8 mouse cellular contexts compared by ENCODE assay signal in the genomic region with DNA sequence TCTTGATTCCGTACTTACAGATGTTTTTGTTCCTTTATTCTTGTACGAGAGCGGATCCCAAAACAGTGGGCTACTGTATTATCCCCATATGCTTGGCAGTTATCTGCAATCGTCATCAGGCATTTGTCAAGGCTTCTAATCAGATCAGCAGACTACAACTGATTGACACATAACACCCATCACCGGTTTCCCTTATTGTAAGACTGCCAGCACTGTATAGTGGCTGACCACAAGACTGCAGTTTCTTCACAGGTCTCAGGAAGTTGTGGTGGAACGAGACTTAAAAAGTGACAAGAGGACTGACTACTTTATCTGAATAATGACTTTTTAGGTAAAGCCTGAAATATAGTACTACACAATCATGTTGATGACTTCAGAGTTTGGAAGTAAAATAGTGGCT. TPM values are rescaled to one million over a fixed set of nuclear protein-coding genes. Genes with fewer than 3 reads are reported as not detected.
A peak's percentile ranks its signal among the peaks of the same experiment; 100 is the strongest.
DNase-seq lines count a peak whose midpoint lies in the region; ATAC-seq and TF ChIP-seq lines count a peak whose summit lies in the region.

No protein-coding gene starts in this region.

- H3K27me3 ChIP-seq in CH12.LX (replicated peaks) = no peaks in the 10 kb centered on the region
- no peaks in the 10 kb centered on the region for H3K27me3 ChIP-seq in forebrain, embryonic 15.5 days
- no peaks in the 10 kb centered on the region for H3K27me3 ChIP-seq in lung, postnatal 0 days (replicated peaks; ENCODE audit: insufficient read depth, low read length)

- ATAC-seq in forebrain, embryonic 15.5 days (replicated peaks) = no peak
- ATAC-seq in lung, postnatal 0 days = no peak

- peaks cover 0 to 33% of the 10 kb centered on the region in 2 experiments; a peak in 2 of 4 replicates for H3K4me1 ChIP-seq in CH12.LX (ENCODE audit: control insufficient read depth in 1 of 2, insufficient read depth in 2 of 2)
- peaks cover 26% of the 10 kb centered on the region for H3K4me1 ChIP-seq in forebrain, embryonic 15.5 days
- peaks cover 5% of the 10 kb centered on the region; the same call in 1 of the 2 replicates for H3K4me1 ChIP-seq in lung, postnatal 0 days (ENCODE audit: insufficient read depth, low read depth, low read length)

- peak overlapping the region; percentile 78 to 84 (median 80) for H3K4me3 ChIP-seq in CH12.LX (replicated peaks in 1 of 3; ENCODE audit: low read depth in 2 of 3, low read length in 2 of 3, poor library complexity in 1 of 3)
- 0 out of 2 replicates have a peak overlapping the region, but pooled peaks have one; percentile 74 for H3K4me3 ChIP-seq in forebrain, embryonic 15.5 days
- H3K4me3 ChIP-seq in lung, postnatal 0 days (ENCODE audit: low read depth, low read length) = 0 out of 2 replicates have a peak overlapping the region, but pooled peaks have one; percentile 74

- peak overlapping the region; percentile 81; the same call in 1 of the 2 replicates for H3K9ac ChIP-seq in CH12.LX (ENCODE audit: insufficient read depth, low read depth)
- no peak overlapping the region for H3K9ac ChIP-seq in forebrain, embryonic 15.5 days (replicated peaks)
- H3K9ac ChIP-seq in lung, postnatal 0 days (replicated peaks; ENCODE audit: low read depth) = no peak overlapping the region

- no peak for TF ChIP-seq POLR2A in CH12.LX (IDR thresholded peaks at IDR 0.05; ENCODE audit: low read depth, low read length)

- TF ChIP-seq EP300 in CH12.LX (IDR thresholded peaks at IDR 0.05; ENCODE audit: low read length) = peak; percentile 28; the same call in 1 of the 2 replicates
- no peak for TF ChIP-seq EP300 in lung, postnatal 0 days (IDR thresholded peaks at IDR 0.05)

- no peak for TF ChIP-seq RAD21 in CH12.LX (IDR thresholded peaks at IDR 0.05; ENCODE audit: low read depth, low read length)

- dilution Hi-C loops in CH12.LX (cut with MboI; ENCODE audit: extremely low pct_ligation_motif_present, extremely low pct_unique_long_range_greater_than_20kb, low sequenced_read_pairs) = no loop called here

- DNase-seq in heart, adult 11 months = peak; percentile 88
- no peak for DNase-seq in heart, adult 18-20 months
- DNase-seq in CH12.LX (ENCODE audit: extremely low read depth) = peak; percentile 83
- DNase-seq in lung, postnatal 0 days (ENCODE audit: low spot score) = peak; percentile 52
- no peak for DNase-seq in right cerebral cortex, adult 2 months (ENCODE audit: low spot score in 2 of 2)
- no peak for DNase-seq in frontal cortex, postnatal 14 days (ENCODE audit: low spot score in 2 of 2)
- no peak for DNase-seq in adrenal gland, adult (ENCODE audit: inconsistent age in 2 of 2, low spot score in 1 of 2)

- H3K9me3 ChIP-seq in CH12.LX (replicated peaks; ENCODE audit: low read length) = no peaks in the 10 kb centered on the region
- H3K9me3 ChIP-seq in forebrain, embryonic 15.5 days = no peaks in the 10 kb centered on the region
- no peaks in the 10 kb centered on the region for H3K9me3 ChIP-seq in lung, postnatal 0 days (ENCODE audit: low read length)

- TF ChIP-seq CTCF in CH12.LX (conservative IDR thresholded peaks at IDR 0.05 in 1 of 2, IDR thresholded peaks at IDR 0.05 in 1 of 2; ENCODE audit: low read depth in 2 of 2, low read length in 2 of 2) = peak; percentile 10 to 41; a peak in 2 of 4 replicates
- TF ChIP-seq CTCF in lung, postnatal 0 days (IDR thresholded peaks at IDR 0.05) = 0 out of 2 replicates have a peak, but pooled peaks have one; percentile 17

- peaks cover 10 to 54% of the 10 kb centered on the region in 2 experiments for H3K36me3 ChIP-seq in CH12.LX (replicated peaks in 1 of 2; ENCODE audit: control insufficient read depth in 1 of 2, insufficient read depth in 1 of 2, low read length in 1 of 2)
- H3K36me3 ChIP-seq in forebrain, embryonic 15.5 days = peaks cover 9% of the 10 kb centered on the region; the same call in 1 of the 2 replicates
- H3K36me3 ChIP-seq in lung, postnatal 0 days (ENCODE audit: insufficient read depth, low read length) = no peaks in the 10 kb centered on the region

- peak overlapping the region; percentile 90 for H3K4me2 ChIP-seq in CH12.LX (ENCODE audit: insufficient read depth, low read depth, poor library complexity, severe bottlenecking)
- peak overlapping the region; percentile 86; the same call in 1 of the 2 replicates for H3K4me2 ChIP-seq in forebrain, embryonic 15.5 days (replicated peaks)
- peak overlapping the region; percentile 92; the same call in 1 of the 2 replicates for H3K4me2 ChIP-seq in lung, postnatal 0 days (replicated peaks; ENCODE audit: low read depth, low read length)

- no peak overlapping the region for H3K27ac ChIP-seq in CH12.LX (ENCODE audit: insufficient read depth, low read depth)
- H3K27ac ChIP-seq in forebrain, embryonic 15.5 days (replicated peaks) = no peak overlapping the region
- no peak overlapping the region for H3K27ac ChIP-seq in lung, postnatal 0 days (ENCODE audit: low read length)

- in situ Hi-C loops in CH12.LX (cut with MboI; ENCODE audit: low pct_ligation_motif_present, low pct_unique_long_range_greater_than_20kb, low sequenced_read_pairs) = loop anchor here (10.0 kb wide), 1 partner anchor 320 kb away; no protein-coding TSS in a partner anchor

- peaks cover 41% of the 10 kb centered on the region for H3K79me2 ChIP-seq in CH12.LX (replicated peaks; ENCODE audit: control insufficient read depth, extremely low read depth, insufficient read depth, poor library complexity, severe bottlenecking)

- 53% methylated on average over 6 of the region's 6 CpGs for WGBS in forebrain, embryonic 15.5 days
- WGBS in lung, postnatal 0 days = 46% methylated on average over 6 of the region's 6 CpGs

TF ChIP-seq in CH12.LX, 34 proteins besides CTCF, POLR2A, EP300 and RAD21:
- TF ChIP-seq ETS1 (conservative IDR thresholded peaks at IDR 0.05; ENCODE audit: low read depth, low read length) = peak; percentile 42; the same call in 1 of the 2 replicates
- no peak for TF ChIP-seq MYC (IDR thresholded peaks at IDR 0.05; ENCODE audit: low read depth, low read length)
- no peak for TF ChIP-seq USF2 (conservative IDR thresholded peaks at IDR 0.05; ENCODE audit: low read depth, low read length)
- TF ChIP-seq KAT2A (IDR thresholded peaks at IDR 0.05; ENCODE audit: insufficient replicate concordance, low read length) = no peak
- TF ChIP-seq IRF4 (IDR thresholded peaks at IDR 0.05; ENCODE audit: low read depth, low read length) = no peak
- no peak for TF ChIP-seq SMC3 (IDR thresholded peaks at IDR 0.05; ENCODE audit: low read depth, low read length)
- TF ChIP-seq MXI1 (IDR thresholded peaks at IDR 0.05; ENCODE audit: low read depth, low read length) = no peak
- no peak for TF ChIP-seq JUN (IDR thresholded peaks at IDR 0.05; ENCODE audit: insufficient read depth, low read depth, low read length)
- TF ChIP-seq JUND (conservative IDR thresholded peaks at IDR 0.05; ENCODE audit: low read depth, low read length) = 0 out of 2 replicates have a peak, but pooled peaks have one; percentile 27
- TF ChIP-seq MEF2A (IDR thresholded peaks at IDR 0.05; ENCODE audit: borderline replicate concordance, low read depth, low read length) = no peak
- TF ChIP-seq USF1 (IDR thresholded peaks at IDR 0.05; ENCODE audit: low read depth, low read length) = no peak
- no peak for TF ChIP-seq ZC3H11A (IDR thresholded peaks at IDR 0.05; ENCODE audit: low read depth, low read length)
- no peak for TF ChIP-seq ELF1 (IDR thresholded peaks at IDR 0.05; ENCODE audit: low read depth, low read length)
- no peak for TF ChIP-seq ZKSCAN1 (IDR thresholded peaks at IDR 0.05; ENCODE audit: borderline replicate concordance, low read depth, low read length)
- peak; percentile 68; the same call in 1 of the 2 replicates for TF ChIP-seq BHLHE40 (IDR thresholded peaks at IDR 0.05; ENCODE audit: low read depth, low read length)
- no peak for TF ChIP-seq TBP (conservative IDR thresholded peaks at IDR 0.05; ENCODE audit: low read depth, low read length)

RNA-seq across cellular contexts. Expression of a gene that starts 1.3 kb away (rescaled TPM):
- 1 to 10 TPM; 4.6 to 5.1 TPM for total RNA-seq in heart, adult 18-20 months (2021)
- total RNA-seq in CH12.LX (2012; rRNA removed) (3.9 and 7.2 TPM in 2 replicates), CH12.LX (2014; rRNA removed) (10.9 and 11.1 TPM in 2 replicates)
- 13.9 and 14.6 TPM in 2 replicates for polyA plus RNA-seq in CH12.LX (2012; ENCODE audit: insufficient read length, low read depth)
- 11.4 and 12.7 TPM in 2 replicates for polyA plus RNA-seq in forebrain, embryonic 15.5 days (2015; fragmentation: Nextera tagmentation; extraction: Ambion mirVana)
- polyA plus RNA-seq in lung, postnatal 0 days (2015; fragmentation: Nextera tagmentation; extraction: Ambion mirVana) = 9.9 and 12.5 TPM in 2 replicates

RNA-seq across cellular contexts. Expression of a gene that starts 1.4 kb away (rescaled TPM):
- total RNA-seq in heart, adult 18-20 months (2021) = 1 to 10 TPM; 7.5 to 8.5 TPM
- 7.1 and 7.9 TPM in 2 replicates for total RNA-seq in CH12.LX (2012; rRNA removed)
- 5.5 and 12.7 TPM in 2 replicates for total RNA-seq in CH12.LX (2014; rRNA removed)
- 6.1 and 15.4 TPM in 2 replicates for polyA plus RNA-seq in CH12.LX (2012; ENCODE audit: insufficient read length, low read depth)
- polyA plus RNA-seq in forebrain, embryonic 15.5 days (2015; fragmentation: Nextera tagmentation; extraction: Ambion mirVana) = 48.9 and 53.2 TPM in 2 replicates
- 9.7 and 10.1 TPM in 2 replicates for polyA plus RNA-seq in lung, postnatal 0 days (2015; fragmentation: Nextera tagmentation; extraction: Ambion mirVana)

RNA-seq across cellular contexts. Expression of a gene that starts 12.7 kb away (rescaled TPM):
- not detected for total RNA-seq in heart, adult 18-20 months (2021)
- total RNA-seq in CH12.LX (2012; rRNA removed) (not detected in 2 replicates), CH12.LX (2014; rRNA removed) (not detected in 2 replicates)
- not detected in 2 replicates for polyA plus RNA-seq in CH12.LX (2012; ENCODE audit: insufficient read length, low read depth)
- polyA plus RNA-seq in forebrain, embryonic 15.5 days (2015; fragmentation: Nextera tagmentation; extraction: Ambion mirVana) = not detected in 2 replicates
- polyA plus RNA-seq in lung, postnatal 0 days (2015; fragmentation: Nextera tagmentation; extraction: Ambion mirVana) = not detected in 2 replicates

RNA-seq across cellular contexts. Expression of a gene that starts 12.8 kb away (rescaled TPM):
- 10 to 100 TPM; 12.9 to 13.5 TPM for total RNA-seq in heart, adult 18-20 months (2021)
- total RNA-seq in CH12.LX (2012; rRNA removed) (20.9 and 27.4 TPM in 2 replicates), CH12.LX (2014; rRNA removed) (30.0 and 33.6 TPM in 2 replicates)
- polyA plus RNA-seq in CH12.LX (2012; ENCODE audit: insufficient read length, low read depth) = 19.6 and 21.1 TPM in 2 replicates
- 42.4 and 45.4 TPM in 2 replicates for polyA plus RNA-seq in forebrain, embryonic 15.5 days (2015; fragmentation: Nextera tagmentation; extraction: Ambion mirVana)
- polyA plus RNA-seq in lung, postnatal 0 days (2015; fragmentation: Nextera tagmentation; extraction: Ambion mirVana) = 15.1 and 17.6 TPM in 2 replicates

RNA-seq across cellular contexts. Expression of a gene that starts 12.9 kb away (rescaled TPM):
- total RNA-seq in heart, adult 18-20 months (2021) = 10 to 100 TPM; 26.9 to 27.8 TPM
- 47.8 and 48.8 TPM in 2 replicates for total RNA-seq in CH12.LX (2012; rRNA removed)
- 80.4 and 89.4 TPM in 2 replicates for total RNA-seq in CH12.LX (2014; rRNA removed)
- 44.7 and 46.3 TPM in 2 replicates for polyA plus RNA-seq in CH12.LX (2012; ENCODE audit: insufficient read length, low read depth)
- polyA plus RNA-seq in forebrain, embryonic 15.5 days (2015; fragmentation: Nextera tagmentation; extraction: Ambion mirVana) = 41.1 and 43.0 TPM in 2 replicates
- 20.7 and 23.1 TPM in 2 replicates for polyA plus RNA-seq in lung, postnatal 0 days (2015; fragmentation: Nextera tagmentation; extraction: Ambion mirVana)

Comparison
In these comparisons a context has a peak if more than half of its experiments do, and no peak if none do; other contexts are left out.
1. DNase-seq: peak in heart, adult 11 months (single experiment), CH12.LX (single experiment) and lung, postnatal 0 days (single experiment); none in heart, adult 18-20 months (0 of 2), right cerebral cortex, adult 2 months (0 of 2), frontal cortex, postnatal 14 days (0 of 2) and adrenal gland, adult (0 of 2).
2. Peak in every context shown above with its lines, with median percentiles within 50 percentile points of each other: H3K4me2 ChIP-seq and H3K4me3 ChIP-seq.